Mouse (Mus musculus) hindbrain, embryonic 11.5 days (tissue): ENCODE results near the gene Pheta2. TPM values are rescaled to one million over a fixed set of nuclear protein-coding genes. Genes with fewer than 3 reads are reported as not detected.

Experiments used
- ATAC-seq: fragments of 200-750 bp; cut with Nextera tagmentation; 2 replicates; pipeline ENCODE4 v1.8.0; 2017; ENCODE audit warnings: mild to moderate bottlenecking, moderate TSS enrichment, moderate library complexity; ENCODE audit not compliant: low FRiP score
- DNase-seq: peaks from one replicate; pipeline ENCODE4 v3.0.0-alpha.2; 2015; ENCODE audit warnings: low spot score
- H3K27ac ChIP-seq: fragments of 300-500 bp; sonication (generic); 2 replicates; pipeline ENCODE4 v1.5.1; 2014; ENCODE audit warnings: mild to moderate bottlenecking, low read depth, low read length
- H3K27me3 ChIP-seq: fragments of 300-500 bp; sonication (generic); 2 replicates; pipeline ENCODE4 v1.6.1; 2014; ENCODE audit warnings: mild to moderate bottlenecking, low read length, moderate library complexity, mixed read lengths; ENCODE audit not compliant: control insufficient read depth, insufficient read depth
- H3K36me3 ChIP-seq: fragments of 300-500 bp; sonication (generic); 2 replicates; pipeline ENCODE4 v1.6.1; 2014; ENCODE audit warnings: mild to moderate bottlenecking, low read length, moderate library complexity, mixed read lengths; ENCODE audit not compliant: control insufficient read depth, insufficient read depth
- H3K4me1 ChIP-seq: fragments of 300-500 bp; sonication (generic); replicated peaks from 2 replicates; pipeline ENCODE4 v1.6.1; 2014; ENCODE audit warnings: low read length, mixed read lengths; ENCODE audit not compliant: control insufficient read depth, insufficient read depth
- H3K4me2 ChIP-seq: fragments of 300-500 bp; sonication (generic); replicated peaks from 2 replicates; pipeline ENCODE4 v1.6.1; 2014; ENCODE audit warnings: mild to moderate bottlenecking, low read depth, low read length
- H3K4me3 ChIP-seq: fragments of 300-500 bp; sonication (generic); 2 replicates; pipeline ENCODE4 v1.5.1; 2014; ENCODE audit warnings: low read depth, low read length
- H3K9ac ChIP-seq: fragments of 300-500 bp; sonication (generic); 2 replicates; pipeline ENCODE4 v1.6.1; 2014; ENCODE audit warnings: low read depth, low read length
- H3K9me3 ChIP-seq: fragments of 300-500 bp; sonication (generic); 2 replicates; pipeline ENCODE4 v1.6.1; 2016; ENCODE audit warnings: low read length; ENCODE audit not compliant: control insufficient read depth
- WGBS: fragments of 180-500 bp; shearing (Covaris S2); extraction: QIAGEN DNeasy Blood & Tissue Kit; methylation state at CpG from one replicate; pipeline ENCODE4 v1.1.7; 2014; 5-methylcytosine and 5-hydroxymethylcytosine counted together
- polyA plus RNA-seq: library from polyadenylated mRNA; unstranded; fragments of >200 nt; fragmentation: Nextera tagmentation; extraction: Ambion mirVana; gene quantifications from 2 replicates; pipeline ENCODE4 v1.2.1, GENCODE M21; 2014

The Pheta2 gene
- polyA plus RNA-seq, 1 experiment from 2014 or later = 4.0 TPM

DNA sequence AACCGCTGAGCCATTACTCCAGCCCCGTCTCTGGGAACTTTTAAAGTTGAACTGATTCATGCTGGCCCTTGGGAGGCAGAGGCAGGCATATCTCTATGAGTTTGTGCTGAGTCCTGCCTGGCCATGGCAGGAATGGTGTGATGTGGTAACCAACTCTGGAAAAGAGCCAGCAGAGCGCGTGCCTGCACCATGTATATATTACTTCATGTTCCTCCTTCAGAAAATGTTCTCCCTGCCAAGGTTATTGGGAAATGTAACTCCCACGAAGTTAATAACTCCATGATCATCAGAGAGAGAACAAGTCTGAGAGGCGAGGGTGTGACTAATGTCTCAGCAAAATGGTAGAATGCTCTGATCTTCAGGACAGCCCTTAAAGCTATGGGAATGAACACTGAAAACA, 20.9 kb upstream of the Pheta2 start:
- 82% methylated on average over 6 of the region's 6 CpGs for WGBS
- H3K4me1 ChIP-seq = no peaks in the 10 kb centered on the region
- no peak overlapping the region for H3K4me3 ChIP-seq
- H3K36me3 ChIP-seq = no peaks in the 10 kb centered on the region
- no peaks in the 10 kb centered on the region for H3K27me3 ChIP-seq
- ATAC-seq (no peak), DNase-seq (no peak)
- no peaks in the 10 kb centered on the region for H3K9me3 ChIP-seq
- no peak overlapping the region for H3K27ac ChIP-seq
- H3K4me2 ChIP-seq = no peak overlapping the region
- no peak overlapping the region for H3K9ac ChIP-seq

DNA sequence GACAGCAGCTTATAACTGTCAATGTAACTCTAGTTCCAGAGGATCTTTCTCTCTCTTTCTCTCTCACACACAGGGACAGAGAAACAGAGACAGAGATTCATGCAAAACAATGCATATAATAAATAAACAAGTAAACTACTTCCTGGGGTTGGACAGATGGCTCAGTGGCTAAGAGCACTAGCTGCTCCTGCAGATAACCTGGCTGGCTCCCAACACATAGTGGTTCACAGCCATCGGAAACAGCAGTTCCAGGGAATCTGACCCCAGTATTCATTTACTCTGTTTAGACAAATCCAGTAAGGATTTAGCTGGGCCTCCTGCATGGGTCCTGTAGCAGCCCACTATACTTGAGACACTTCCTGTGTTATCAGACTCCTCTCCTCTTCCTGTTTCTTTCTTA, 19.1 kb upstream of the Pheta2 start:
- 88% methylated on average over 1 of the region's 1 CpGs for WGBS

DNA sequence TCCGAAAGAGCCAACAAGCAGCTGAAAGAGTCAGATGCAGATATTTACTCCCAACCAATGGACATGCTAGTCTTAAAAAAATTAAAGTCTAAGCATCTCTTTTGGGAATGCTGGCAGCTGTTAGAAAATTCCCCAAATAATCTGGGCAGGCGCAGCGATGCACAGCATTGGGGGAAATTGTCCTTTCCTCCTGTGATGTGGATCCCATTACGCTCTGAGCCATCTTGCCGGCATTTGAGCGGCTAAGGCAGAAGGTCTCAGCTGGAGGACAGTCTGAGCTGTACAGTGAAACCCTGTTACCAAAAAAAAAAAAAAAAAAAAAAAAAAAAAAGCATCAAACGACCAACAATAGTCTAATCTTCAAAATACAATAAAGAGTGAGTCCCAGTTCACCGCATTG, 16.5 kb upstream of the Pheta2 start:
- WGBS = 82% methylated on average over 8 of the region's 8 CpGs
- no peak for DNase-seq
- no peaks in the 10 kb centered on the region for H3K27me3 ChIP-seq
- no peak overlapping the region for H3K27ac ChIP-seq
- H3K9me3 ChIP-seq = no peaks in the 10 kb centered on the region
- ATAC-seq = no peak
- H3K4me1 ChIP-seq = no peaks in the 10 kb centered on the region
- H3K36me3 ChIP-seq = no peaks in the 10 kb centered on the region
- no peak overlapping the region for H3K9ac ChIP-seq
- H3K4me2 ChIP-seq = no peak overlapping the region
- H3K4me3 ChIP-seq = no peak overlapping the region

More for the DNA sequence above, 19.1 kb upstream of the Pheta2 start:
- ATAC-seq (no peak), DNase-seq (no peak)
- no peak overlapping the region for H3K9ac ChIP-seq
- no peaks in the 10 kb centered on the region for H3K27me3 ChIP-seq
- H3K27ac ChIP-seq = no peak overlapping the region
- H3K9me3 ChIP-seq = no peaks in the 10 kb centered on the region
- no peak overlapping the region for H3K4me3 ChIP-seq
- H3K4me2 ChIP-seq = no peak overlapping the region
- H3K36me3 ChIP-seq = no peaks in the 10 kb centered on the region
- H3K4me1 ChIP-seq = no peaks in the 10 kb centered on the region

DNA sequence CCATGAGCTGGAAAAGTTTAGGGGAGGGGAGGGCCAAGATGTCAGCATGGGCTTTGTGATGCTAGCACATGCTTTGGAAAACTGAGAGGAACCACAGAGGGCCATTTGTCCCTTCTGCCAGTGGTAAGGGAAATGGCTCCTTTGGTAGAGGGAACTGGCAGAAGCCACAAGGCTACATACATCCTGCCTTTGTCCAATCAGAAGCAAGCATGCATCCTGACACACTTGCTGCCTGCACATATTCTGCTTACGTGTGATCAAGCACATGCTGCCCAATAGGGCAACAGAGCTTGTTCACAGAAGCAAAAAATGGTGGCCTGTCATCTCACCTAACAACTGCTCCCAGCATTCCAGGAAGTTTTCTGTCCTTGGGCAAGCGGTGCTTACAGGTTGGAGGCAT, 13.4 kb upstream of the Pheta2 start:
- DNase-seq = no peak
- Histone ChIP-seq H3K27ac (no peak overlapping the region), H3K27me3 (no peaks in the 10 kb centered on the region), H3K9me3 (no peaks in the 10 kb centered on the region), H3K9ac (no peak overlapping the region), H3K4me2 (no peak overlapping the region), H3K4me1 (no peaks in the 10 kb centered on the region), H3K36me3 (no peaks in the 10 kb centered on the region), H3K4me3 (no peak overlapping the region)
- WGBS = 77% methylated on average over 2 of the region's 2 CpGs
- no peak for ATAC-seq

DNA sequence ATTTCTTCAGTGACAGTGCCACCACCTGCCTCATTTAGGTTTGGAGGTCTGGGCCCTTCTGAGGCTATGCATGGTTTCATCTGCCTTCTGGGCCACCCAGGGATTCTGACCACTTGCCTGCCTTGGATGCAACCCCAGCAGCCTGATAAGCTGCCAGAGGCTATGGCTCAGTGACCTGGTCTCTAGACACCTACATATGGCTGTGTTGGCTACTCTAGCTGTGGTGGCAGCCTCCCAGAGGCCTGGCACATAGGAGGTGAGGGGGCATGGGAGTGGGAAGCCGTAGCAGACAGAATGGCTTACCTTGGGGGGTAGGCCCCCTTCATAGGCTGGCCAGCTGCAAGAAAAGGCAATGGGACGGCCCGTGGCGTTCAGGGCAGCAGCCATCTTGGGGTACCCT, 3.5 kb upstream of the Pheta2 start:
- H3K27me3 ChIP-seq = peaks cover 3% of the 10 kb centered on the region; the same call in 1 of the 2 replicates
- no peak overlapping the region for H3K27ac ChIP-seq
- H3K4me1 ChIP-seq = 0 out of 2 replicates have a peak, but pooled peaks cover 4% of the 10 kb centered on the region
- H3K36me3 ChIP-seq = peaks cover 5% of the 10 kb centered on the region
- H3K9ac ChIP-seq = no peak overlapping the region
- no peak overlapping the region for H3K4me3 ChIP-seq
- DNase-seq = no peak
- no peak for ATAC-seq
- WGBS = 96% methylated on average over 4 of the region's 4 CpGs
- H3K4me2 ChIP-seq = no peak overlapping the region
- no peaks in the 10 kb centered on the region for H3K9me3 ChIP-seq

DNA sequence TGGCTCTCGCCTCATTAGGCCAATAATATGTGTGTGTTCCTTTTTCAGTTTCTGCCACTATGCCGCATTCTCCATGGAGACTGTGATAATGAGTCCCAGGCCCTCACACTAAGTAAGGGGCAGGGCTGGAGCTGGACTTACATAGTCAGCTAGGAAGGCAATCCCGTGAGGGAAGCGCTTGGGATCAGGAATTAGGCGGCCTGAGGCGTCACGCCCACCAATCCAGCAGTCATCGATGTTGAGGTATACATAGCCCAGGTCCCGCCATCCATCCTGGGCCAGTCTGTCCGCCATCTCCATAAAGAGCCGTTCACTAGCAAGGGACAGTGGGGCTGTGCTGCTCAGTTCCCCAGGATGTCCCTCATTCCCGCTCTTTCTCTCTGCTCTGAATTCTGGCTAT, 2.1 kb upstream of the Pheta2 start:
- DNase-seq = no peak
- Histone ChIP-seq H3K27ac (no peak overlapping the region), H3K27me3 (peaks cover 7% of the 10 kb centered on the region; the same call in 1 of the 2 replicates), H3K4me1 (peaks cover 9% of the 10 kb centered on the region; the same call in 1 of the 2 replicates), H3K9ac (0 out of 2 replicates have a peak overlapping the region, but pooled peaks have one; percentile 20), H3K9me3 (no peaks in the 10 kb centered on the region), H3K4me3 (no peak overlapping the region), H3K4me2 (no peak overlapping the region), H3K36me3 (peaks cover 5% of the 10 kb centered on the region)
- no peak for ATAC-seq
- 75% methylated on average over 12 of the region's 12 CpGs for WGBS

DNA sequence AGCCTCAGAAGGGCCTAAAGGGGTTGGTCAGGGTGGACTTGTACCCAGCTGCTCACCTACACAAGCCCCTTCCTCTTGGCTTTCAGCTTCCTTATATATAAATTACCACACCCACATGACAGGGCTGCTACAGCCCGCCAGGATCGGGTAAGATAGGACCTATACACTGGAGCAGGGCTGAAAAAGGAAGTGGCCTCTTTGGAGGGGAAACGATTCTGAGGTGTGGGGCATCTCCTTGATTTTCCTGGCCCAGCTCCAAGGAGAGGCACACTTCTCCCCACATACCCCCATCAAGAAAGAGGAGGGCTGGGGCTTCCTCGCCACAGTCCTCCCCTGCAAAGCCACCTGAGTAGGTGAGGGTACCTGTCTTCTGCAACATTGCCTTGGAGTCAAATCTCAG, 867 bp upstream of the Pheta2 start:
- H3K27ac ChIP-seq = no peak overlapping the region
- ATAC-seq = no peak

DNA sequence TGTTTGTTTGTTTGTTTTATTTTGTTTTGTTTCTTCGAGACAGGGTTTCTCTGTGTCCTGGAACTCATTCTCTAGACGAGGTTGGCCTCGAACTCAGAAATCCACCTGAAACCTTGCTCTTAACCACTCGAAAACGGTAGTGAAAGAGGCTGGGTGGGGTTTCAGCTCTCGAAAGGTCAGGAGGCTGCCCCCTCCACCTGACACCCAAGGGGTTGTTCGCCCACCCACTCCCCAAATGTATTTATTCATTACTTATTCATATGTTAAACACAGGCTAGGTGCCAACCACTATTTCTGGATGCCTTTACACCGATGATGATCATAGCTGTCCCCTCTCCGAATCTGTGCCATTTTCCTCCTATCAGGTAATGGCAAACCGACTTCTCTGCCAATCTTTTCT, 408 bp downstream of the Pheta2 start:
- H3K27ac ChIP-seq = no peak overlapping the region
- ATAC-seq (no peak), DNase-seq (no peak)
- H3K4me1 ChIP-seq = peaks cover 9% of the 10 kb centered on the region; the same call in 1 of the 2 replicates
- WGBS = 62% methylated on average over 10 of the region's 10 CpGs
- peak overlapping the region; percentile 69 for H3K4me2 ChIP-seq
- H3K9ac ChIP-seq = peak overlapping the region; percentile 31; the same call in 1 of the 2 replicates
- peaks cover 5% of the 10 kb centered on the region for H3K36me3 ChIP-seq
- no peaks in the 10 kb centered on the region for H3K9me3 ChIP-seq
- H3K4me3 ChIP-seq = peak overlapping the region; percentile 48
- peaks cover 7% of the 10 kb centered on the region; the same call in 1 of the 2 replicates for H3K27me3 ChIP-seq

More for the DNA sequence above, 867 bp upstream of the Pheta2 start:
- Histone ChIP-seq H3K4me1 (peaks cover 9% of the 10 kb centered on the region; the same call in 1 of the 2 replicates), H3K9ac (peak overlapping the region; percentile 64), H3K27me3 (peaks cover 7% of the 10 kb centered on the region; the same call in 1 of the 2 replicates), H3K4me2 (peak overlapping the region; percentile 69), H3K4me3 (peak overlapping the region; percentile 48), H3K36me3 (peaks cover 5% of the 10 kb centered on the region), H3K9me3 (no peaks in the 10 kb centered on the region)
- DNase-seq = no peak
- WGBS = 49% methylated on average over 4 of the region's 4 CpGs

DNA sequence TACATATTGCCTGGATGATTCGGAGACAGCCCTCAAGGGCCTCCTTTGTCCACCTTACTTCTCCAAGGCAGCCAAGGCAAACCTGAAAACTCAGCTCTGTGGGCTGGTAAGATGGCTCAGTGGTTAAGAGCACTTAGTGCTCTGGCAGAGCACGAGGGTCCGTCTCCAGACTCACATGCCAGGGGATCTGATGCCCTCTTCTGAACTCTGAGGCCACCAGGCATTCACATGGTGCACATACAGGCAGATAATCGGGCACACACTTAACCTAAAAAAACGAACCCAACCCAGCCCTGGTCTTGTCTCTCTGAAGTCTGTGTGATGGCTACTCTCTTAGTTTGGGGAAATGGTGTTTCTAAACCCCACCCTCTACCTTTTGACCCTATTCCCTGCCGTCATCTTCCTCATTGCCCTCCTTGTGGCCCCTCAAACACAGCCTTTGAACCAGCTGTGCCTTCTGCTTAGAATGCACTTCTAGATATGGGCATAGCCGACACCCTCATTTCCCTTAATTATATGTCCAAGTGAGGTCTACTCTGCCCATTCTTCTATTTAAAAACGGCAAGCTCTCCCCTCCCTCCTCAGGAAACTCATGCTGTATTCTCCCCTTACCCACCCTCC, 1.0 kb downstream of the Pheta2 start:
- H3K9ac ChIP-seq = no peak overlapping the region
- H3K36me3 ChIP-seq = peaks cover 5% of the 10 kb centered on the region
- 70% methylated on average over 8 of the region's 8 CpGs for WGBS
- no peaks in the 10 kb centered on the region for H3K9me3 ChIP-seq
- no peak overlapping the region for H3K4me2 ChIP-seq
- H3K4me1 ChIP-seq = peaks cover 9% of the 10 kb centered on the region; the same call in 1 of the 2 replicates
- DNase-seq = peak; percentile 9
- H3K27ac ChIP-seq = no peak overlapping the region
- H3K27me3 ChIP-seq = peaks cover 7% of the 10 kb centered on the region; the same call in 1 of the 2 replicates
- no peak for ATAC-seq
- H3K4me3 ChIP-seq = no peak overlapping the region
